Mouse (Mus musculus) v-Abl transformed pro-B cells (cell line): ENCODE results near the gene Atp2c1.

ENCODE experiments used
- in situ Hi-C, 2 experiments: fragments of 400-800 bp; cut with MboI; formaldehyde crosslinking; loops; one replicate each; pipeline ENCODE4 v1.15.1; 2025; ENCODE audit not compliant: unreplicated experiment in 2 of 2

Atp2c1 gene

GRCm38 (mm10) chr9:105494553-105495315 is 32.4 kb downstream of the Atp2c1 start:
- in situ Hi-C loops = loop anchor here (5.0 to 25.0 kb wide), 4 partner anchors 150 to 793 kb away; partner anchors contain the start of genes Pik3r4 (in 1 of the 2) and Poc1a (in 1 of the 2)

- in situ Hi-C loops = loop anchor here (10.0 to 25.0 kb wide), 3 partner anchors 152 to 795 kb away; partner anchors contain the start of genes Pik3r4 (in 1 of the 2) and Poc1a (in 1 of the 2)
Measured at GRCm38 (mm10) chr9:105492744-105493143, 34.4 kb downstream of the Atp2c1 start.

DNA sequence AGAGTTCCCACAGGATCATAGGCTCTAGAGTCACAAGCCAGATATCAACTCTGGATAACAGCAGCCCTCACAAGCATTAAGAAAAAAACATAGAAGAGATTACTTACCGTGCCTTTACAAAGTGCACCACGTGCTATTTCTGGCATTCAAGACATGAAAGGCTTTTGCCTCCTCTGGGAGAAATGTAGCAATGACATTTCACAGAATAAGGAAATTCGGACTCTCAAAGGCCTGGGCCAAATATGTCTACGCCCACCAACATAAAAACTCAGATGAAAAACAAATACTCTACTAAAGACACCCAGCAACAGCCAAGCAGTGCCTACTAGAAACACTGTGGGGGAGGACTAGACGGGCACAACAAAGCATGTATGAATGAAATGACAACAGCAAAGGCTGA is 38.8 kb downstream of the Atp2c1 start:
- in situ Hi-C loops = loop anchor here (10.0 to 25.0 kb wide), 3 partner anchors 356 to 799 kb away; partner anchors contain the start of gene Poc1a (in 1 of the 2)

DNA sequence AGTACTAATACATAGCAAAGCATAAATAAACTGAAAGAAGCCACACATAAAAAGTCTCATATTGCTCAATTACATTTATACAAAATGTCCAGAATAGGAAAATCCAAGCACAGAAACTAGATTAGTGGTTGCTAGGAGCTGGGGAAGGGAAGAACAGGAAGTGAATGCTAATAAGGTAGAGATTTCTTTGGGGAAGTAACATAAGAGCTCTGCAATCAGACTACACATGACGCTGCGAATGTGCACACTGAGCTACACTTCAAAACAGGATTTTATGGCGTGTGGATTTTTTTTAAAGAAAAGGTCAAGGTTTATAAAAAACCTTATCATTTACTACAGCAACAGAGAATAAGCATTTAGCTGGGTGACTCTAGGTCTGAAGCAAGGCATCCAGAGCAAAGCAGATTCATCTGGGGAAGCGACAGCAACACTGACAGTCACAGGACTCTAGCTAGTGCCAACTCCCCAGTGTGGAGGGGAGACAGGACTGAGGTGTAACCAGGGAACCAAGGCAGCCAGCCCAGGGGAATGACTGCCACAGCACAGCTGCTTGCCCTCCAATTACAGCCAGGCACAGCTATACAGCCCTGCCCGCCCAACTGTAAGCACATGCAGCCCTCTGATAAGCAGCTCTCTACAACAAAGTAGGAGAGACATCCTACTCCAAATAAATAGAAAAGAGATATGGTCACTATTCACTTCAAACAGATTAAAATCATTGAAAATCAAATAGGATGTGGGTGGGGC is 42.6 kb downstream of the Atp2c1 start:
- in situ Hi-C loops = loop anchor here (10.0 to 25.0 kb wide), 3 partner anchors 360 to 803 kb away; partner anchors contain the start of gene Poc1a (in 1 of the 2)

- in situ Hi-C loops = loop anchor here (10.0 to 25.0 kb wide), 3 partner anchors 361 to 803 kb away; partner anchors contain the start of gene Poc1a (in 1 of the 2)
Measured at GRCm38 (mm10) chr9:105483880-105484279, 43.2 kb downstream of the Atp2c1 start.

GRCm38 (mm10) chr9:105482715-105483510 is 44.2 kb downstream of the Atp2c1 start:
- in situ Hi-C loops = loop anchor here (10.0 to 25.0 kb wide), 3 partner anchors 362 to 804 kb away; partner anchors contain the start of gene Poc1a (in 1 of the 2)

GRCm38 (mm10) chr9:105482070-105482469 is 45.0 kb downstream of the Atp2c1 start:
- in situ Hi-C loops = loop anchor here (10.0 to 25.0 kb wide), 3 partner anchors 363 to 805 kb away; partner anchors contain the start of gene Poc1a (in 1 of the 2)

DNA sequence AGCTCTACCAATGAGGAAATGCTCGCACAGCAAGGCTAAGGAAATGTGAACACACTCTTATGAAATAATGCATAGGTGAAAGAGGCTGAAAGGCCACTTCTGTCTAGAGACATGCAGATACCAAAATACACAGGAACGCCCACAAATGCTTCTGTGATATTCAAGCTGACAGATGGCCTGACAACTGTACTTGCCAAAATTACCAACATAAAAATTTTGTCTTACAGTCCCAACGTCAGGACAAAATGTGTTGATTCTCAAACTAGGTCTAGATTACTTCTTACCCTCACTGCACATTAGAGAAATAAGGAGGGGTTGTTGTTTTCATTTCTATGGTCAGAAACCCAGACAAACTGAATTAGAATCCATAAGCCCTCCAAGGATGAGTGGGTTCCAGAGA is 51.0 kb downstream of the Atp2c1 start:
- in situ Hi-C loops = loop anchor here (25.0 kb wide), 2 partner anchors 786 to 811 kb away; partner anchors contain the start of gene Poc1a (in 1 of the 2)

GRCm38 (mm10) chr9:105474910-105475309 is 52.2 kb downstream of the Atp2c1 start:
- in situ Hi-C loops = loop anchor here (25.0 kb wide), 2 partner anchors 787 to 812 kb away; partner anchors contain the start of gene Poc1a (in 1 of the 2)

- in situ Hi-C loops = no loop called here
Measured at GRCm38 (mm10) chr9:105467787-105468186, 59.3 kb downstream of the Atp2c1 start.

DNA sequence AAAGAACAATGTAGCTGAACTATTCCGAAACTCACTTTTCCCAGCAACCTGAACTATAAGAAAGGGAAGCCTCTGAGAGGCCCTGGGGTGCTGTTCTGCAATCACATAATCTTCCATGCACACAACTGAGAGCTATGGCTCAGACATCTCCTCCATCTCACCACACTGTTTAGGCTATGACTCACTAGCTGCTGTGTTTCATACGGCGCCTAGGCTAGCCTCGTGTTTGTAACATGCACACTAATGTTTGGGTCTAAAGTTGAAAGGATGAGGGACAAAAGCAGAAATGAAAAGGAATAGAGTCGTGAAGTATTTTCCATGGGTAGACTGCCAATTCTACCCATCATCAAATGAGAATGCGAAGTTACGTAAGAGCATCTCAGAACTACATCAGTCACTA is 65.6 kb downstream of the Atp2c1 start:
- in situ Hi-C loops = no loop called here

DNA sequence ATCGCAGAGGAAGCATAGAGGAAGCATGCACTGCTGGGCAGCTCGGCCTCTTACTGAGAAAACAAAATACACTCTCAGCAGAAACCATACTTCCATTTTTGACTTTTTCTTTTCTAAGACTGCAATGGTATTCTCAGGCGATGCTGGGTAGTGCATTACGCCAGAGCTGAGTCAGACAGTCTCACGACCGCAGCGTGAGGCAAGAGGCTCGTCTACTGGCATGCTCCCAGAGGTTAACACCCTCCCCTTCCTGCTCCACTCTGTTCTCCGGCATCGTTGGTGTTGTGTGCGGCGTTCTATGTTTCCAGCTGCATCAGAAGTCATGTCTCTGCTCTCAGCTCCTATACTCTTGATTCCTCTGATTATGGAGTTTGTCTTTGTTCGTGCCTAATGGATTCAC is 68.1 kb downstream of the Atp2c1 start:
- in situ Hi-C loops = no loop called here

DNA sequence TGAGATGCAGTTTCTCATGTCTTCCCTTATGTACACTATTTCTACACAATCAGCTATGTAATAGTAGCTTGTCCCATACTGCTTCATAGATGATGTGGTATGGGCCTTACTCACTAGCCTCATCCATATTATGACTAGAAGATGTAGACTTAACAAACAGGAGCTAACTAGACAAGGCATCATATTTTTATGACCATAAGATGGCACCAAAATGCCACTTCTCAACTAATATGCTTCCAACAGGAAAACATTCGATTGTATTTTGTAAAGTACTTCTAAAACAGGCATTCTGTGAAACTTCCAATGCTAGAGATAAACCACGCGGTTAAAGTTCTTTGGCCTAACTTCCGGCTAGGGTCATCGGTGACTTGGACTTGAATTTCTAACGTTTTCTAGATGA is 118.6 kb downstream of the Atp2c1 start:
- in situ Hi-C loops = no loop called here

DNA sequence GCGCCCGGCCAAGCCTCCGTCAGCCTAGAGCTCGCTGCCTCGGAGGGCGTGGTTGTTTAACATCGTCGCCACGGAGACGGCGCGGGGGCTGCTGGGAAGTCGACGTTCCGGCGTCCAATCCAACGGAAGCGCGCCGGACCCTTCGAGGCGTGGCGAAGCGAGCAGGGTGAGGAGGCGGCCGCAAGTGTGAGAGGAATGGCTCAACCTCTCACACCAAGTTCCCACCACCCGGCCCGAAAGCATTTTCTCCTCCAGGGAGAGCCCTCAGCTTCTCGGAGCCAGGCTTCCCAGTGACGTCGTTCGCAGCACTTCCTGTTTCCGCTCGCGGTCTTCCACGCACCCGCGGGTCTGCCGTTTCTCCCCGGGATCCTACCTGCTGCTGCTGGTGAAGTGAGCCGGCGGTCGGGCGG is 131.9 kb downstream of the Atp2c1 start, which contains the start of the genes Aste1 and Nek11:
Gene Aste1 (plus strand): TSS at position 175 of the 410 bp plus-strand sequence.
Gene Nek11 (minus strand): TSS at position 307 of the 410 bp plus-strand sequence.
- in situ Hi-C loops = loop anchor here (10.0 to 25.0 kb wide), 9 partner anchors 250 to 1390 kb away; partner anchors contain the start of genes Mrpl3 (in 2 of the 2), Acad11 (in 1 of the 2), Nphp3 (in 1 of the 2) and Nudt16 (in 1 of the 2)

DNA sequence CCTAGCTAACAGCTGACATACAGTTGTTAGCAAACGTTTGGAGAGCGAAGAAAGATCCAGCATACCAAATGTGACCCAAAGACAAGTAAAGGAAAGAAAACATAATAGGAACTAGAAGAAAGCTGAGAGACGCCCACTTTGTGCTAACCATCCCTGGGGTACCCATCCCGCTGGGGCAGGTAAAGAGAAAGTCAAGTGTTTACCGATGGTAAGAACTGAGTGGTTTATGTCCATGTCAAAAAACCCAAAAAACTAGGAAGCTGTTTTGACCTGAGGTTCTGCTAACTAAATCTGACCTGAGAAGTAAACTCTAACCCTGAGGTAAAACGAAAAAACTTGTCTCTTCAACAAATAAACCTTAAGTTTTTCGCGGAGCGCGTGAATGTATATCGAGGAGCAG is 132.4 kb downstream of the Atp2c1 start:
- in situ Hi-C loops = loop anchor here (5.0 to 25.0 kb wide), 10 partner anchors 250 to 1390 kb away; partner anchors contain the start of genes Mrpl3 (in 2 of the 2), Acad11 (in 1 of the 2), Nphp3 (in 1 of the 2) and Nudt16 (in 1 of the 2)

DNA sequence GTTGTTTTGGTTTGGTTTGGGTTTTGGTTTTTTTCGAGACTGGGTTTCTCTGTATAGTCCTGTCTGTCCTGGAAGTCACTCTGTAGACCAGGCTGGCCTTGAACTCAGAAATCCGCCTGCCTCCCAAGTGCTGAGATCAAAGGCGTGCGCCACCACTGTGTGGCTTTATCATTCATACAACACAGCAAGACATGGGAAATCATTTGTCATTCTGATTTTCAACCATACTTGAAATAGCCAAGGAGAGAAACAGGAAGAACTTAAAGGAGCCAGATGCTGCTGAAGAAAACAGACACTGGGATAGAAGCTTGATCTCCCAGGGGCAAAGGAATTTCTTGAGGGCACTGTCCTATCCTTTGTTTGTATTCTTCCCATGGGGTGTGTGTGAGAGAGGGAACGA is 136.5 kb downstream of the Atp2c1 start:
- in situ Hi-C loops = loop anchor here (5.0 to 25.0 kb wide), 10 partner anchors 254 to 1386 kb away; partner anchors contain the start of genes Mrpl3 (in 2 of the 2), Acad11 (in 1 of the 2), Nphp3 (in 1 of the 2) and Nudt16 (in 1 of the 2)

DNA sequence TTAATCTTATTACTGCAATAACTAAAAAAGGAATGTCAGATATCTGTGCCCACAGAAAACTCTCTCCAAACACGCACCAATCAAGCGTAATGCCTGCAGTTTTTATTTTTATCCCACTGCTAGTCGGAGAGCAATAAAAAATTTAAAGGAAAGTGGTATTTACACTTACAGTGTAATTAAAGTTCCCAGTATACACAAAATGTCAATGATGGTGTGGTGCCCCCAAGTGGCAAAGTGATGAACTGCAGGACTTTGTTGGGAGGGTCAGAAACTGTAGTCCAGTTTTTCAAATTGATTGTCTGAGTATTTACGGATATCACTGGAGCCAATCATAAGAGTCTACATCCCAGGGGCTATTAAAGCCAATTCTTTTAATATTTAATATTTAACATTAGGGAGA is 137.8 kb downstream of the Atp2c1 start:
- in situ Hi-C loops = loop anchor here (5.0 to 25.0 kb wide), 5 partner anchors 327 to 1327 kb away; partner anchors contain the start of genes Acad11 (in 1 of the 2), Mrpl3 (in 1 of the 2) and Uba5 (in 1 of the 2)

DNA sequence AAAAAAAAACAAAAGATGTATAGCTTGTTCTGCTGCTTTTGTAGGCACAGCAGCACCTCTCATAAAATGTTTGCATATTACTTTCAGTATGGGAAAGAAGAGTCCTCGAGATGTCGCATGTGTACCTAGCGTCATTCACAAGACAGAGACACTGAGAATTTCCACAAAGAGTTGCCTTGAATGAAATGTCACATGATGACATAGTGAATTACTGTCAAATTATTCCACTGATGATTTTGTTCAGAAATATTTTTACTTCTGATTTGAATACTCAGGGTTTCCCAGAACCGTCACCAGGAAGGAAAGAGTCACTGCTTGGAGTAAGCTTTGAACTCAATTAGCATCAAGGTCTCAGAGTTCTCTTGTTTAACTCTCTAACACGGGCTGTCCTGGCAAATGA is 139.7 kb downstream of the Atp2c1 start:
- in situ Hi-C loops = loop anchor here (5.0 to 25.0 kb wide), 5 partner anchors 325 to 1325 kb away; partner anchors contain the start of genes Acad11 (in 1 of the 2), Mrpl3 (in 1 of the 2) and Uba5 (in 1 of the 2)
